Comparison of ENCODE assay signal across 13 mouse cellular contexts in the genomic region with DNA sequence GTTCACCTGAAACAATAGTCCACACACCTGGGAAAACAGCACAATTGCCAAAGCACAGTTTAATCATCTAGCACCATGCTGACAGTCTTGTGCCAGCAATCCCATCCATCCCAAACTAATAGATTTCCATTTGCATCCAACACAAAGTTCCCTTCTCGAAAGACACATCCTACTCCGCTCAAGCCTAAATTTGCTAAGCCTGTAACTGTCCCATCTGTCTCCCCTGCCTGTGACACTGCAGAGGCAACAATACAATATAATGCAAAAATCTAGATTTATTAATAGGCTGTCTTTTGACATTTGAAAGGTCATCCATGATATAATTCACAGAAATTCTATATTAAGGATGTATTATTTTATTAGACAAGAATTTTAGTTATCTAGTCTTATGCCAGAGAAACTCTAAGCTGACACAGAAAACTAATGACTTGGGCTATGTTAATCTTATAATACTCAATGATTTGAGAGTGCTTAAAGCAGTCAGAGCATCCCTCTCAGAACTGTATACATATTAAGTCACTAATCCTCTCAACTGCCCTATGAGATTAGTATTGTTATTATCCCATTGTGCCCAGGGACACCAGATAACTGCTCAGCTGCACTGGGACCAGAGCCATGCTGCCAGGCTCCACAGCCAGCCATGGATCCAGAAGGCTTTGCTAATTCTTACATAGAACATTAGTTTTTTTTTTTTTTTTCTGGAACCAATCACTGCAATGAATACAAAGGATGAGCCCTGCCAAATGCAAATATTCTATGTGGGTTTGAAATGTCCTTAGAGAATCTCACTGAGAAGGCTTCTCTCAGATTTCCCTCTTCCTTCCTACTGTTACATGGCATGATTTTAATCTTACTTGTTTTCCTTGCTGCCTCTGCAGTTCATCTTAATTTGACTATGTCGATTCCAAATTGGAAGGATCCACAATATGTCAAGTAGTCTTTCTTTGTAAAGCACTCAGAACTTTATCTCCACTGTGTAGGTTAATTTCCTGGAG.
DNase-seq lines count a peak whose midpoint lies in the region; ATAC-seq lines count a peak whose summit lies in the region.
"Had no signal": no experiment of that assay in that cellular context is flagged by ENCODE, and none has a peak within 500 bp of the region (broad histone marks: within the 10 kb centered on the region; RNA-seq: fewer than 3 reads in every experiment).

No protein-coding gene starts in this region.

- DNase-seq in cerebellum, postnatal 14 days, result peak; percentile 11 to 20
- DNase-seq in cerebellum, adult 11-12 months, result no peak
- peak; percentile 17 for DNase-seq in left cerebral cortex, postnatal 4 days
- DNase-seq in left cerebral cortex, postnatal 36 days (ENCODE audit: low spot score in 2 of 2), result no peak
- DNase-seq in layer of hippocampus, adult 9-11 months, result peak; percentile 54
- peak; percentile 42 for DNase-seq in retina, embryonic 14.5 days (ENCODE audit: low spot score)
- DNase-seq in adrenal gland, adult (ENCODE audit: inconsistent age in 2 of 2, low spot score in 1 of 2), result no peak
- DNase-seq: adrenal gland, postnatal 10 days; gastrocnemius, postnatal 10 days; kidney, adult 18-20 months; lung, embryonic 14.5 days; thymus, postnatal 4 days had no signal

- no peak for ATAC-seq in erythroid progenitor cell, adult 5-6 weeks (replicated peaks; ENCODE audit: low FRiP score, poor library complexity, severe bottlenecking)

- intact Hi-C loops in left cerebral cortex, postnatal 4 days (cut with DNase I), result no loop called here
- intact Hi-C loops in left cerebral cortex, postnatal 36 days (cut with DNase I), result no loop called here

Comparison
In these comparisons a context has a peak if more than half of its experiments do, and no peak if none do; other contexts are left out.
1. DNase-seq: peak in cerebellum, postnatal 14 days (2 of 2), left cerebral cortex, postnatal 4 days (single experiment), layer of hippocampus, adult 9-11 months (single experiment) and retina, embryonic 14.5 days (single experiment); none in cerebellum, adult 11-12 months (single experiment), left cerebral cortex, postnatal 36 days (0 of 2) and adrenal gland, adult (0 of 2).